Mouse (Mus musculus): ENCODE measurements around the gene Acox2.

DNA sequence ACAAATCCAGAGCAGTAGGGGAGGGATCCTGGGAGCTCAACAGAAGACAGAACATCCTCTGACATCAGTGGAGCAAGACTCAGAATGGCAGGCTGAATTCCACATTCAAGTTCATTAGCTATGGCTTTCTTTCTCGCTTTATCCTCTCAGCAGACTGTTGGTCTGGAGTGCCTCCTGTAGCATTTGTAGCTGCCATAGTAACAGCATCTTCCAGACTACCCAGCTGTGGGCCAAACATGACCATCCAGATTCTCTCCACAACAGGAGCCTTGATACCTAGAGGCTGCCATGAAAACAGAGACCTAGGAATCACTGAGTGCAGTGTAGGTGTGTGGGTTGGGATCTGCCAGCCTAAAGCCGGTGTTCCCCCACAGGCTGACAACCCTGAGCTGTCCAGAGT is 49.3 kb downstream of the Acox2 start:
- TF ChIP-seq CTCF (IDR thresholded peaks at IDR 0.05; ENCODE audit: low read depth, low read length) (no peak), GATA1 (IDR thresholded peaks at IDR 0.05; ENCODE audit: borderline replicate concordance, low read length) (no peak)
